Mouse (Mus musculus) lung, embryonic 15.5 days (tissue): ENCODE data around the gene Reep1. TPM values are rescaled to one million over a fixed set of nuclear protein-coding genes. Genes with fewer than 3 reads are reported as not detected.
A peak's percentile ranks its signal among the peaks of the same experiment; 100 is the strongest.

ENCODE experiments used
- ATAC-seq: fragments of 200-750 bp; cut with Nextera tagmentation; 2 replicates; pipeline ENCODE4 v1.8.0; 2017; ENCODE audit warnings: moderate number of reproducible peaks, borderline replicate concordance; ENCODE audit not compliant: low FRiP score, low TSS enrichment; ENCODE audit errors: extremely low read depth
- H3K27ac ChIP-seq: fragments of 300-500 bp; sonication (generic); 2 replicates; pipeline ENCODE4 v1.5.1; 2015; ENCODE audit warnings: moderate library complexity, mild to moderate bottlenecking, inconsistent platforms
- H3K27me3 ChIP-seq: fragments of 300-500 bp; sonication (generic); 2 replicates; pipeline ENCODE4 v1.6.1; 2015; ENCODE audit warnings: inconsistent platforms
- H3K36me3 ChIP-seq: fragments of 300-500 bp; sonication (generic); 2 replicates; pipeline ENCODE4 v1.6.1; 2015; ENCODE audit warnings: inconsistent platforms
- H3K4me1 ChIP-seq: fragments of 300-500 bp; sonication (generic); 2 replicates; pipeline ENCODE4 v1.6.1; 2015; ENCODE audit warnings: inconsistent platforms
- H3K4me2 ChIP-seq: fragments of 300-500 bp; sonication (generic); 2 replicates; pipeline ENCODE4 v1.6.1; 2015; ENCODE audit warnings: inconsistent platforms, mild to moderate bottlenecking, moderate library complexity
- H3K4me3 ChIP-seq: fragments of 300-500 bp; sonication (generic); 2 replicates; pipeline ENCODE4 v1.5.1; 2015; ENCODE audit warnings: mild to moderate bottlenecking, inconsistent platforms
- H3K9ac ChIP-seq: fragments of 300-500 bp; sonication (generic); 2 replicates; pipeline ENCODE4 v1.6.1; 2015; ENCODE audit warnings: inconsistent platforms
- H3K9me3 ChIP-seq: fragments of 300-500 bp; sonication (generic); 2 replicates; pipeline ENCODE4 v1.6.1; 2016; ENCODE audit warnings: inconsistent platforms
- WGBS: fragments of 180-500 bp; shearing (Covaris S2); methylation state at CpG from one replicate; pipeline ENCODE4 v1.1.7; 2015; 5-methylcytosine and 5-hydroxymethylcytosine counted together
- polyA plus RNA-seq: library from polyadenylated mRNA; unstranded; fragments of >200 nt; fragmentation: Nextera tagmentation; extraction: Ambion mirVana; gene quantifications from 2 replicates; pipeline ENCODE4 v1.2.1, GENCODE M21; 2015

Gene Reep1
- polyA plus RNA-seq, 1 experiment from 2014 or later = 18.1 TPM

DNA sequence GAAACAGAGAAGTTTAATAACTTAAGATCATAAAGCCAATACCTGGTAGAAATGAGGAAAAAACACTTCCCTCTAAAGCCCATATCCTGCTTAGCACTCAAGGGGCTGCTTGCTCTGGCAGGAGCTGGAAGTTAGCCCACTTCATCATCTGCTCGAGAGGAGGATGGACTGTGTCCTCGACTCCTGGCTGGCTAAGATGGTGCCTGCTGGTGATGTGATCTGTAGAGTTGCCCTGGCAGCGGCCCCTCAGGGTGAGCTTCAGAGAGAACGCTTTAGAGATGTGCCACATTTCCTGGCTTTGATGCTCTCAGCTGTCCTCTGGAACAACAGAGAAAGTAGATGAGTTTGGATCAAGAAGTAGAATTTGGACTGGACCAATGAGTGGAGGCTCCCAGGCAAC, 31.2 kb downstream of the Reep1 start:
- Histone ChIP-seq H3K9me3 (no peaks in the 10 kb centered on the region), H3K4me3 (no peak overlapping the region), H3K36me3 (no peaks in the 10 kb centered on the region), H3K27ac (no peak overlapping the region), H3K9ac (no peak overlapping the region), H3K4me2 (no peak overlapping the region), H3K27me3 (no peaks in the 10 kb centered on the region), H3K4me1 (peaks cover 11% of the 10 kb centered on the region)
- 53% methylated on average over 4 of the region's 4 CpGs for WGBS
- ATAC-seq = no peak

DNA sequence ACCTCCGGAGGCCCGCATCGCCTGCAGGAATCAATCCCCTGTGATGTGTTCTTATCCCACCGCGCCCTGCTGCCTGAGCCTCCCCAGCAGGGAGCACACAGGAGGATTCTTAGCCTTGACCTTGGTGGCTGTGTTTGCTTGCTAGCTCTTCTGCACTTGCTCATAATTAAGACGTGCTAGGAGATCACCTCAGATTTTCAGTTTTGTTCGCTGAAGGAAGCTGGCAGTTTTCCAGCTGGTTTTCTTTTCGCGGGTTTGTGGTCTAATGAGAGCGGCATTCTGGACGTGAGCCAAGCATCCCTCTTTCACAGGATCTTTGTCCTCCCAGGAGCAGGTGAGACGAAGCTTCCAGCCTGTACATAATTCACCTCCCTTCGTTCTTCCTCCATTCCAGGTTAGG, 33.6 kb downstream of the Reep1 start:
- no peak for ATAC-seq
- H3K27me3 ChIP-seq = no peaks in the 10 kb centered on the region
- H3K4me1 ChIP-seq = peaks cover 7% of the 10 kb centered on the region
- no peak overlapping the region for H3K9ac ChIP-seq
- no peaks in the 10 kb centered on the region for H3K9me3 ChIP-seq
- WGBS = 32% methylated on average over 13 of the region's 13 CpGs
- H3K27ac ChIP-seq = no peak overlapping the region
- H3K36me3 ChIP-seq = no peaks in the 10 kb centered on the region
- H3K4me2 ChIP-seq = no peak overlapping the region
- no peak overlapping the region for H3K4me3 ChIP-seq

DNA sequence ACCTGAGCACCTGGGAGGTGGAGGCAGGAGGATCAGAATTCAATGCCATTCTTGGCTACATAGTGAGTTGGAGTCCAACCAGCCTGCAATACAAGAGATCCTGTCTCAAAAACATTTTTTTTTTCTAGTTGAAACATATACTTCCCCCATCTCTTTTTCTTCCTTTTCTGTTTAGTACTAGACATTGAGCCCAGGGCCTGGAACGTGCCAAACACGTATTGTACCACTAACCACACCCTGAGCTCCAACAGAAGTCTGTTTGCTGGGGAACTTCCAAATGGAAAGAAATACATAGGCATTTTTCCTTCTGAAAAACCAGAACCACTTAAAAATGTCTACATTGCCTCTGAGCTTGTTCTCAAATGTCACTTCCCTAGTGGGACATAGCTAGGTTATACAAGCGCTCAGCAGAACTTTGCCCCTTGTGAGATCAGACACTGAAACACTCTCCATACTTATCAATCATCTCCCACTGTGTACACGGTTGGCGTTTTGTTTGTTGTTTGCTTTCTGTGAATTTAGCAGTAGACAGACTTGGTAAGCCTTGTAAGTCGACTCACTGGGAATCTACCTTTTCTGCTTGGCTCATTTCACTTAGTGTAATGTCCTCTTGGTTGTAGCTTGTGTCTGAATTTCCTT, 34.8 kb downstream of the Reep1 start:
- H3K4me3 ChIP-seq = no peak overlapping the region
- no peaks in the 10 kb centered on the region for H3K9me3 ChIP-seq
- no peak overlapping the region for H3K9ac ChIP-seq
- H3K27ac ChIP-seq = no peak overlapping the region
- no peak overlapping the region for H3K4me2 ChIP-seq
- peaks cover 6% of the 10 kb centered on the region; the same call in 1 of the 2 replicates for H3K4me1 ChIP-seq
- no peaks in the 10 kb centered on the region for H3K36me3 ChIP-seq
- 54% methylated on average over 6 of the region's 6 CpGs for WGBS
- no peak for ATAC-seq
- no peaks in the 10 kb centered on the region for H3K27me3 ChIP-seq

DNA sequence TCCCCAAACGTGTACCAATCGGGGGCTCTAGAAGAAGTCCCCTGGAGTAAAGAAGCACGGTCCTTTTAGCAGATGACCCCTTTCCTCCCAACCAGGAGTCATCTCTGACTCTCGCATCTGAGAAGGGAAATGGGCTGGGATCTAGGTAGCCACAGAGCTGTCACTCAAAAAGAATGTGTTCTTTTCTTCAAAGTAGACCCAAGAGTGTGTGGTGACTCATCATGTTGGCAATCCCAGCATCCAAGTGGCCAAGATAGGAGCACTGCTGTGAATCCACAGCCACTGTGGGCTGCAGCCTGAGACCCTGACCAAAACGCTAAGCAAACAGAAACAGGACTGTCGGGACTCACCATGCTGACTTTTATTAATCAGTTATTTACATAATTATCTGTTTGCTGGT, 37.6 kb downstream of the Reep1 start:
- H3K4me3 ChIP-seq = no peak overlapping the region
- H3K27ac ChIP-seq = no peak overlapping the region
- no peak overlapping the region for H3K9ac ChIP-seq
- no peaks in the 10 kb centered on the region for H3K36me3 ChIP-seq
- peaks cover 6% of the 10 kb centered on the region; the same call in 1 of the 2 replicates for H3K4me1 ChIP-seq
- H3K9me3 ChIP-seq = no peaks in the 10 kb centered on the region
- ATAC-seq = no peak
- H3K27me3 ChIP-seq = no peaks in the 10 kb centered on the region
- H3K4me2 ChIP-seq = no peak overlapping the region
- WGBS = 72% methylated on average over 6 of the region's 6 CpGs

DNA sequence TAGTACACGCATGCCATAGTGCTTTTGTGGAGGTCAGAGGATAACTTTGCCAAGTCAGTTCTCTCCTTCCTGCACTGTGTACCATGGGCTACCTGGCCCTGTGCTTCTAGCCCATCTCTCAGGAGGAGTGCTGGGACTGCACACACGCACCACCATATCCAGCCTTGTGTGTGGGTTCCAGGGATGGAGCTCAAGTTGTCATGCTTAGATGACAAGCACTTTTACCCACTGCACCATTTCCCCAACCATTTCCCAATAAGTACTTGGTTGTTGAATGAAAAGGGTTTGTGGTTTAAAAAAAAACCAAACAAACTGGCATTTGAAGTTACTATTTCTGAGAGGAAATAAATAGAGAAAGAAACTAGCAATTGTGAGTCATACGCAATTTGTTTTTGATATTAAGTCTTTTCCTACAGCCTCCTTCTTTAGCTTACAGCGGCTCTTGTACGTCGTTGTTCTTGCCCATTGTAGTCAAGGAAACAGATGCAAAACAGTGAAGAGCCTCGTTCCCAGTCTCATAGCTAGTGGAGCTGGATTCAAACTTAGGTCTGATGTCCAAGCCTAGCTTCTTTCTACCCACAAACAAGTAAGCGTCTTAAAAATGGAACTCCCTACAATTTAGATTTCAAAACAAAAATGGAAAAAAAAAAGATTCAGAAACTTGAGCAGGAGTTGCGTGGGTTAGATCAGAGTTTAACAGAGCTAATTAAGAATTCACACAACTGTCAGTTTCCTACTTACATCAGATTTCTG, 38.3 kb downstream of the Reep1 start:
- H3K27ac ChIP-seq = no peak overlapping the region
- no peak overlapping the region for H3K9ac ChIP-seq
- H3K36me3 ChIP-seq = no peaks in the 10 kb centered on the region
- no peaks in the 10 kb centered on the region for H3K27me3 ChIP-seq
- H3K4me3 ChIP-seq = no peak overlapping the region
- H3K9me3 ChIP-seq = no peaks in the 10 kb centered on the region
- H3K4me2 ChIP-seq = no peak overlapping the region
- WGBS = 82% methylated on average over 9 of the region's 9 CpGs
- no peak for ATAC-seq
- H3K4me1 ChIP-seq = peaks cover 5% of the 10 kb centered on the region; the same call in 1 of the 2 replicates

DNA sequence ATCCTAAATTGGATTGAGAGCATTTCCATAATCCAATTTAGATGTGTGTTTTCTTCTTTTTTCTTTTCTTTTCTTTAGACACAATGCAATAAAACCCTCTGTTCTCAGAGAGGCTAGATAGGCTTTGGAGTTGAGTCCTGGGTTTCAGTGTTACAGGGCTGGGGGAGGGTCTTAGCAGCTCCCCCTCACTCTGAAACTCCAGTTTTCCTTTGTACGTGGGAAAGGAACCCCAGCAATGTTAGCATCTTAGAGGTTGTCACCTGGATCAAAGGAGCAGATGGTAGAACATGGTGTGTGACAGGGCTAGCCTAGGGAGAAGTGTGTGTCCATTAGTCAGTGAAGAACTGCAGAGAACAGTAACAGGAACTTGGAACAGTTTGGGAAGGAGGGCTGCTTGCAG, 38.9 kb downstream of the Reep1 start:
- Histone ChIP-seq H3K9ac (no peak overlapping the region), H3K9me3 (no peaks in the 10 kb centered on the region), H3K4me2 (no peak overlapping the region), H3K36me3 (no peaks in the 10 kb centered on the region), H3K4me1 (no peaks in the 10 kb centered on the region), H3K4me3 (no peak overlapping the region), H3K27ac (no peak overlapping the region), H3K27me3 (no peaks in the 10 kb centered on the region)
- WGBS = 31% methylated on average over 1 of the region's 1 CpGs
- no peak for ATAC-seq

DNA sequence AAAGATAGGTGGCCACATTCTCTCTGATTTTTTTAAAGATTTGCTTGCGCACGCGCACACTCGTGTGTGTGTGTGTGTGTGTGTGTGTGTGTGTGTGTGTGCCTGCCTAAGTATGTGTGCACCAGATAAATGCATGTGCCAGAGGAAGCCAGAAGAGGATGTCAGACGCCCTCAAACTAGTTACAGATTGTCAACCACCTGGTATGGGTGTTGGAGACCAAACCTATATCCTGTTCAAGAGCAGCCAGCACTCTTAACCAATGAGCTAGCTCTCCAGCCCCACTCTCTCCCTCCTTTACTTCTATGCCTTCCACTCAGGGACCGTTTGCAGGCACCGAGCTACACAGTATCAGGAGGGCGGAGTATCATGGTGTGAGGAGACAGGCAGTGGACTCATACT, 39.5 kb downstream of the Reep1 start:
- no peaks in the 10 kb centered on the region for H3K4me1 ChIP-seq
- H3K27ac ChIP-seq = no peak overlapping the region
- no peak overlapping the region for H3K4me2 ChIP-seq
- ATAC-seq = 0 out of 2 replicates have a peak, but pooled peaks have one; percentile 8
- WGBS = 72% methylated on average over 8 of the region's 8 CpGs
- H3K4me3 ChIP-seq = no peak overlapping the region
- no peaks in the 10 kb centered on the region for H3K27me3 ChIP-seq
- H3K36me3 ChIP-seq = no peaks in the 10 kb centered on the region
- H3K9ac ChIP-seq = no peak overlapping the region
- no peaks in the 10 kb centered on the region for H3K9me3 ChIP-seq

DNA sequence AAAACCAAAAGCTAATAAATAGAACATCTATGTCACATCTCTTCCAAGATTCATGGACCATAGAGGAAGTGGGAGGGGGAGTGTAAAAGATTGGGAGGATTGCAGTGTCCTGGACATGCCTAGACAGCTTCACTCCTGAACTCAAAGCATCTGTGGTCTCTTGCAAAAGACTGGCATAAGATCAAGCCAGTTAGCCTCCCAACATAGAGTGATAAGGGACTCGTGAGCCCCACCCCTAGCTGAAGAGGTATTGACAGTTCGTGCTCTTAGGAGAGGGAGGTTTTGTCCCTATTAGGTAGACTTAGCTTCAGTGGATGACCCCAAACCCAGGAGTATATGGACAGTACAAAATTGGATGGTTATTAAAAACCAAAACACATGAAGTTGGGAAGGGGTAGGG, 44.2 kb downstream of the Reep1 start:
- H3K4me1 ChIP-seq = peaks cover 15% of the 10 kb centered on the region; the same call in 1 of the 2 replicates
- no peak overlapping the region for H3K27ac ChIP-seq
- ATAC-seq = no peak; the same call in 1 of the 2 replicates
- no peaks in the 10 kb centered on the region for H3K9me3 ChIP-seq
- H3K4me3 ChIP-seq = no peak overlapping the region
- H3K27me3 ChIP-seq = no peaks in the 10 kb centered on the region
- 35% methylated on average over 2 of the region's 2 CpGs for WGBS
- no peak overlapping the region for H3K4me2 ChIP-seq
- no peak overlapping the region for H3K9ac ChIP-seq
- no peaks in the 10 kb centered on the region for H3K36me3 ChIP-seq

DNA sequence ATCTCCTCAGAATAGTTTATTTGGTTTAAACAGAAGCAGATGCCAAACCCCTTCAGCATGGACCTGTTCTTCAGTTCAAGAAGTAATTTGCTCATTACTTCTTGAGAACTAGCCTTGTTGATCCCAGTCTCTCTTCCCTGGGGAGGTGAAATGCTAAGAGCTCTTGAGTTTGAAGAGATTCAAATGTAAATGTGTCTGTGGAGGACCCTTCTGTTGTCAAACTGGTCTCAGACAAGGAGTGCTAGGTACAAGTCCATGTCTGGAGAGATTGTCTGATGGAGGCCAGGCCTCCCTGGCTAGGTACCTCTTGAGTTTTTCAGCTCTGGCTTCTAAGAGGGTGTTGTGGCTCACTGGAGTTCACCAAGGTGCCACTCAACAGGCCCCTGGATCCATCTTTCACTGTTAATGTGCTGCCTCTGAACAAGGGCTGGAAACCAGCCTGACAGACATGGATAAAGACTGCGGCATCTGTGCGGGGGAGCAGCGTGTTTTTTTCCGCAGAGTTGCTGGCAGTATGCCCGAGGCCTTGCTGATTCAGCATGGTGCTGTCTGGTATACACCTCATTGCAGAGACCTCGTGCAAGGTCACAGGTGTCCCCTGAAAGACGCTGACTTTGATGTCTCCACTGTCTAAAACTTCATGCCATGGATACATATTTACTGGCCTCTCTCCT, 45.6 kb downstream of the Reep1 start:
- H3K9me3 ChIP-seq = no peaks in the 10 kb centered on the region
- no peak for ATAC-seq
- no peak overlapping the region for H3K4me2 ChIP-seq
- H3K4me3 ChIP-seq = no peak overlapping the region
- H3K36me3 ChIP-seq = no peaks in the 10 kb centered on the region
- peaks cover 26% of the 10 kb centered on the region; the same call in 1 of the 2 replicates for H3K4me1 ChIP-seq
- H3K9ac ChIP-seq = no peak overlapping the region
- no peaks in the 10 kb centered on the region for H3K27me3 ChIP-seq
- H3K27ac ChIP-seq = no peak overlapping the region
- 50% methylated on average over 7 of the region's 7 CpGs for WGBS

DNA sequence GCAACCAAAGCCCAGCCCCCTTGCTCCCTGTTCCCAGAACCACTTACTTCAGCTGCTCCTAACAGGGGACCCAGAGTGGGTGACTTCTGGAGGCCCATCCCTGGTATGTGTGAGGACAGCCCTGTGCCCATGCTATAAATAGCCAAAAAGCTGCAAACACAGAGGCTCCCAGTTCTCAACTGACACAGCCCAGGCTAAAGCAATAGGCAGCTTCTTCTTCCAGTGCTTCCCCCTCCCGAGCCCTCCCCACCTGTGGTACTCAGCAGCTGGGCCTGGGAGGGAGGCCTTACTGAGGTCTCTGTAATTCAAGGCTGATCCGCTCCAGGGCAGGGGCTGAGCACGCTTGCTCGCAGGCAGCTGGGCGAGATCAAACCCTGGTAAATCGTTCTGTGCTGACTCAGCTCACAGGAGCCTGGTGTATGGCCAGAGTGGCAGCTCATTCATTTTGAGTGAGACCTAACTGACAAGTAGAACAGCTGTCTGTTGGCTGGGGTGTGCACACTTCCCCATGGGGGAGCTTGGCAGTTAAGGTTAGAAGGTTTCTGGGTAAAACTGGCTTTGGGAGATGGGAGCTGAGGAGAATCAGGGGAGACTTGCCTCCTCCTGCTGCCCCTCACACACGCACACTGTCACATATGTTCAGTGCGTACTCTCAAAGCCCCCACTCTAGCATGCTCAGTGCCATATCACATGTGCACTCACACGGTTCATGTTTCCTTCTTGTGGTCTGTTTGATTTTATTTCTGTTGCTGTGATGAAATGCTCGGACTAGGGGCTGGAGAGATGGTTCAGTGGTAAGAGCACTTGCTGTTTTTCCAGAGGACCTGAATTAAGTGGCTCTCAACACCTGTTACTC, 49.9 kb downstream of the Reep1 start:
- Histone ChIP-seq H3K9me3 (no peaks in the 10 kb centered on the region), H3K4me3 (no peak overlapping the region), H3K36me3 (no peaks in the 10 kb centered on the region), H3K27me3 (no peaks in the 10 kb centered on the region), H3K9ac (no peak overlapping the region), H3K4me2 (no peak overlapping the region), H3K4me1 (peaks cover 23% of the 10 kb centered on the region; the same call in 1 of the 2 replicates), H3K27ac (no peak overlapping the region)
- peak; percentile 82; the same call in 1 of the 2 replicates for ATAC-seq
- WGBS = 43% methylated on average over 10 of the region's 10 CpGs

DNA sequence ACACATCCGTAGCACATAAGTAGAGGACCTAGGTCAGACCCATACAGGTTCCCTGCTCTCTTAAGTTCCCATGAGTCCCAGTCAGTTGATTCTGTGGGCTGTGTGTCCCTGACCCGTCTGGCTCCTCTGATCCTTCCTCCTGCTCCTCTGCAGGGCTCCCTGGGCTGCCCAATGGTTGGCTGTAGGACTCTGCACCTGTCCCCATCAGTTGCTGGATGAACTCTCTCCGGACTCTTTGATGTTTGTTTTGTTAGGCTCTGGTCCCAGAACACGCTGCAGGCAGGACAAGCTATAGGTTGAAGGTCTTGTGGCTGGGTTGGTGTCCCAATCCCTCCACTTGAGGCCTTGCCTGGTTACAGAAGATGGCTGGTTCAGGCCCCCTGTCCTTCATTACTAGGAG, 51.4 kb downstream of the Reep1 start:
- Histone ChIP-seq H3K9ac (no peak overlapping the region), H3K27ac (no peak overlapping the region), H3K4me3 (no peak overlapping the region), H3K36me3 (no peaks in the 10 kb centered on the region), H3K4me2 (no peak overlapping the region), H3K27me3 (no peaks in the 10 kb centered on the region), H3K9me3 (no peaks in the 10 kb centered on the region), H3K4me1 (peaks cover 12% of the 10 kb centered on the region; the same call in 1 of the 2 replicates)
- ATAC-seq = no peak
- WGBS = 75% methylated on average over 4 of the region's 4 CpGs
